Mouse (Mus musculus) T-helper 17 cell (primary cell): ENCODE measurements around the gene Olfr1307.

ENCODE experiments used
- in situ Hi-C, 2 experiments: fragments of 300-600 bp; cut with MboI, MseI; formaldehyde crosslinking; loops; 1 replicate in 1 of 2; 2 replicates in 1 of 2; pipeline ENCODE4 v1.15.1; 2025; ENCODE audit warnings: high pct_unique_total_duplicates in 2 of 2

The Olfr1307 gene

DNA sequence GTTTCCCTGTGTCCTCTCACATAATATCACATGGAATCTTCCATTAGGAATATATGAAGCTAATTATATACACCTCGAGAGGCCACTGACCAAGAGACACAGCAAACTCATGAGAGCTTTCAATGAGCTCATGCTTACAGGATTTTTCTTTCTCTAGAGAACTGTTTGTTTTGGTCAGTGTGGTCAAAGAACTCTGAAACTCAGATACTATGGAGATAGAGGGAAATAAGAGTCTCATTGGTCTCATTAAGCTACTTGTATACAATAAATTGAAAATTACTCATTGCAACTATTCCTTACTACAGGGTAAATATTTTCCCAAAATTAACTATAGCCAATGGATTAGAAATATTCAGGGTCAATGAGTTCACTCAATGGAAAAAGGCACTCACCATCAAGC, at the start of gene Olfr1307:
Olfr1307 (minus strand) TSS at position 101 of the 400 bp plus-strand sequence.
- in situ Hi-C loops: no loop called here

DNA sequence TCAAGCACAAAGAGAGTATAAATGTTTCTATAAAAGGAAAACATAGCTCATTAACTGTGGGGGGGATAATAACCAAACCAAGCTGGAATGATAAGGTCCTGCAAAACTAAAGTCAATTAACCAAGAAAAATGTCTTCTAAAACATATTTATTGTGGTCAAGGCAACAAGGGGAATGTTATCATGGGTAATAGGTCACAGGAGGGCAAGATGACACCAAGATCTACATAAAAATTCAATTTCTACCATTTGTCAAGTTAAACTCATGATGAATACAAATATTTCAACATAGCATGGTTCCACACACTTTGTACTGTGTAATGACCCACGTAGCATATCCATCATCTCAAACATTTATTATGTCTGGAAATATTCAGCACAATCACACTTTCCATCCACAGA, 40.9 kb upstream of the Olfr1307 start, which contains the start of gene Olfr1309:
Olfr1309 (minus strand) TSS at position 101 of the 400 bp plus-strand sequence.
- in situ Hi-C loops: no loop called here

DNA sequence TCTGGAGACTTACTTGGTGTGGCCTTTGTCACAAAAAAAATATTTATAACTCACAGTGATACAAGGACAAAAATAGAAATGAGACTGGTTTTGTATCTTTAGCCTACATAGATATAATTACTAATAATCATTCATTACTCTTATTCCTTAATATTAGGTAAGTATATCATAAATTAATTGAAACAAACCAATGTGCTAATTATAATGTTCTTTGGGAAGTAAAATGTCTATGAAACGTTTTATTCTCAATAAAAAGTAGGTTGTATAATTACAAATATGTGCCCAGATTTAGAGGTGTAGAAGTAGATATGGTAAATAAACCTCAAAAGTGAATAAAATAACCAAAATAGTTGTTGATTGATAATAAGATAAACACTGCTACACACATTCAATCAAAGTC, 15.6 kb upstream of the Olfr1307 start, which contains the start of gene Olfr1308:
Olfr1308 (minus strand) TSS at position 101 of the 400 bp plus-strand sequence.
- in situ Hi-C loops: no loop called here

DNA sequence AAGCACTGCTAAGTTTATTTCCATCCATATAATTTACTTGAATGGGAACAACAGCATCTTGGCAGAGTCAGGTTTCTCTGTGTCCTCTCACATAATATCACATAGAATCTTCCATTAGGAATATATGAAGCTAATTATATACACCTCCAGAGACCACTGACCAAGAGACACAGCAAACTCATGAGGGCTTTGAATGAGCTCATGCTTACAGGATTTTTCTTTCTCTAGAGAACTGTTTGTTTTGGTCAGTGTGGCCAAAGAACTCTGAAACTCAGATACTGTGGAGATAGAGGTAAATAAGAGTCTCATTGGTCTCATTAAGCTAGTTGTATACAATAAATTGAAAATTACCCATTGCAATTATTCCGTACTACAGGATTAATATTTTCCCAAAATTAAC, 33.1 kb downstream of the Olfr1307 start, which contains the start of gene Olfr1306:
Olfr1306 (minus strand) TSS at position 101 of the 400 bp plus-strand sequence.
- in situ Hi-C loops: no loop called here
